Mouse (Mus musculus) thymus, adult 2 months (tissue): ENCODE measurements around the gene Pde4d. TPM values are rescaled to one million over a fixed set of nuclear protein-coding genes. Genes with fewer than 3 reads are reported as not detected.

Experiments used
- DNase-seq: peaks from one replicate; pipeline ENCODE4 v3.0.0; 2021
- H3K27ac ChIP-seq: fragments of 200-500 bp; 2 replicates; pipeline ENCODE4 v1.5.1; 2012; ENCODE audit warnings: low read length, control low read depth; ENCODE audit not compliant: control insufficient read depth, insufficient read depth
- H3K27me3 ChIP-seq: fragments of 200-500 bp; 2 replicates; pipeline ENCODE4 v1.6.1; 2012; ENCODE audit warnings: mild to moderate bottlenecking, low read length, moderate library complexity, mixed read lengths; ENCODE audit not compliant: control insufficient read depth, insufficient read depth
- H3K36me3 ChIP-seq: fragments of 200-500 bp; 2 replicates; pipeline ENCODE4 v1.6.1; 2012; ENCODE audit warnings: mild to moderate bottlenecking, low read length, moderate library complexity; ENCODE audit not compliant: control insufficient read depth, insufficient read depth
- H3K4me1 ChIP-seq: fragments of 200-500 bp; replicated peaks from 2 replicates; pipeline ENCODE4 v1.6.1; 2012; ENCODE audit warnings: low read length; ENCODE audit not compliant: control insufficient read depth, insufficient read depth
- H3K4me3 ChIP-seq: fragments of 200-500 bp; 2 replicates; pipeline ENCODE4 v1.5.1; 2012; ENCODE audit warnings: mild to moderate bottlenecking, low read length, control low read depth, moderate library complexity; ENCODE audit not compliant: control insufficient read depth, insufficient read depth
- CTCF ChIP-seq: fragments of 200-500 bp; IDR thresholded peaks from 2 replicates; pipeline ENCODE4 v1.5.1; 2012; ENCODE audit warnings: mild to moderate bottlenecking, control low read depth, low read length, moderate library complexity, borderline replicate concordance; ENCODE audit not compliant: control insufficient read depth, poor library complexity, insufficient read depth; ENCODE audit errors: extremely low read depth
- POLR2A ChIP-seq: fragments of 200-500 bp; IDR thresholded peaks from 2 replicates; pipeline ENCODE4 v1.6.1; 2012; ENCODE audit warnings: mild to moderate bottlenecking, low read length, control low read depth, moderate library complexity; ENCODE audit not compliant: control insufficient read depth, poor library complexity, insufficient read depth; ENCODE audit errors: extremely low read depth
- WGBS: fragments of 180-500 bp; shearing (Covaris S2); methylation state at CpG from one replicate; pipeline ENCODE4 v1.1.7; 2018; 5-methylcytosine and 5-hydroxymethylcytosine counted together
- polyA plus RNA-seq: library from polyadenylated mRNA; depleted of rRNA; stranded (reverse); fragments of >200 nt; gene quantifications from 2 replicates; pipeline ENCODE4 v1.2.3, GENCODE M21; 2012

Gene Pde4d
- polyA plus RNA-seq, 1 experiment, result 35.2 TPM

DNA sequence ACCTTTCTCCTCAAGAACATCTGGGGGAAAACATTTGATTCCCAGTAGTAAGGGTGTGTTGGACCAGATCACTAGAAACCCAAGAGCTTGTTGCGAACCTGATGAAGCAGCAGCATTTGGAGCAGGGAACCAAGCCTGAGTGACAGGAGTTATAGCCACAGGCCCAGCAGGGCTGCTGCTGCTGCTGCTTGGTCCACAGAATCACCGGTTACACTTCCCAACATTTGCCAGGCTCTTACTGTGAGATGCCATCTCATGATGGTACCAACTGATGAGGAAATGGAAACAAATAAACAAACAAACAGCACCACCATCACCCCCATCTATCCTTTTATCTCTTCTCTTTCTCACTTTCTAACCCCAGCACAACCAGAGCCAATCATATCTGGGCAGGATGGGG is 979.8 kb downstream of the Pde4d start:
- no peak overlapping the region for H3K27ac ChIP-seq
- H3K4me3 ChIP-seq, result no peak overlapping the region
- no peaks in the 10 kb centered on the region for H3K4me1 ChIP-seq
- no peaks in the 10 kb centered on the region for H3K36me3 ChIP-seq
- 98% methylated on average over 2 of the region's 2 CpGs for WGBS
- TF ChIP-seq CTCF (no peak), POLR2A (no peak)
- DNase-seq, result no peak
- no peaks in the 10 kb centered on the region for H3K27me3 ChIP-seq

DNA sequence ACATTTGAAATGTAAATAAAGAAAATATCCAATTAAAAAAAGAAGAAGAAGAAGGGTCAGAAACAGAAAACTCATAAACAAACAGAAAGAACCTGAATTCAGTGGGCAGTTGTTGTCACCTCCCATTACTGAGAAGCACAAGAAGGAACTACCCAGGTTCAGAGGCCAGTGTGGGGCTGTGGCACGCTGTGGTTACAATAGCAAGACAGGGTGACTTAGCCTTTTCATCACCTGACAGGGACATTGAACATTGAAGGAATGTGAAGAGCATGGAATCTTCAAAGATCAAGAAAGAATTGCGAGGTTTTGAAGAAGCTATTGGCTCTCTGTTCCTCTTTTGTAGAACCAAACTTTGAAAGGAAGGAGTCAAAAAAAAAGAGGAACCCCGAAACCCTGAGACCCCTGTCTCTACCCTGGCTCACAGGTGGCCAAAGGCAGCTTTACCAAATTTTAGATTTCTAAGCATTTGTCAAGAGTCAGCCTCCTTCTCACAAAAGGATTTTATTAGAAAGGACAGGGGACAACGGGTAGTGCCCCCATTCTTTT is 987.6 kb downstream of the Pde4d start:
- H3K4me1 ChIP-seq, result peaks cover 2% of the 10 kb centered on the region; the same call in 1 of the 2 replicates
- H3K27me3 ChIP-seq, result no peaks in the 10 kb centered on the region
- 9% methylated on average over 4 of the region's 4 CpGs for WGBS
- no peaks in the 10 kb centered on the region for H3K36me3 ChIP-seq
- DNase-seq, result no peak
- TF ChIP-seq CTCF (no peak), POLR2A (no peak)
- H3K27ac ChIP-seq, result no peak overlapping the region
- H3K4me3 ChIP-seq, result no peak overlapping the region

DNA sequence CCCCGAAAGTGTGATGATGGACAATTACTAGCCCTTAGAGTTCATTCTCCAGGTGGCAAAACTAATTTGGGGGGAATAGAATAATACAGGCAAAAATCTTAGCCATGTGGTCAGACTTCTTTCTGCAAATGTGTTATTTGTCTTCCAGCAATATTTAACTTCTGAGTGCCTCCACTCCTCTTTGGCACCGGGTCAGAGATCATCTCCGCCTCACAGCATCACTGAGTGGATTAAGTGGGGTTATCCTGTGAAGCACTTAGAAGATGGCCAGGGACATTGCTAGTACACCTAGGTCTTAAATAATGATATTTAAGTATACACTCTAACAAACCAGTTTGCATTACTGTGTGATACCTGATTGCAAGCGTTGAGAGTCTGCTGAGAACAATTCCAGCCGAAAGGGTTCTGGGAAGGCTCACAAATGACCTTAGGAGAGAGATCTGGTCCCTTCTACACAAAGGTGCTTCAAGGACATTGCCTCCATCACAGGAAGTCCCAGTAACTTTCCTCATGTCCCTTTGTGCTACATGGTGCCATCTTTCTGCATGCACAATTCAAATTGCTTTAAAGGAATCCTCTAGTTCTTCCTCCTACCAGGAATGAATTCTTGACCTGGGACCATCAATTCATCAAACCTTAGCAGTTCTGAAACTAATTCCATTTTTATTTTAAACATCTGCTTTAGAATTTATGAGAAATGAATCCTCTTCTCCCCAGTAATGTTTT is 989.9 kb downstream of the Pde4d start:
- TF ChIP-seq CTCF, result no peak

DNA sequence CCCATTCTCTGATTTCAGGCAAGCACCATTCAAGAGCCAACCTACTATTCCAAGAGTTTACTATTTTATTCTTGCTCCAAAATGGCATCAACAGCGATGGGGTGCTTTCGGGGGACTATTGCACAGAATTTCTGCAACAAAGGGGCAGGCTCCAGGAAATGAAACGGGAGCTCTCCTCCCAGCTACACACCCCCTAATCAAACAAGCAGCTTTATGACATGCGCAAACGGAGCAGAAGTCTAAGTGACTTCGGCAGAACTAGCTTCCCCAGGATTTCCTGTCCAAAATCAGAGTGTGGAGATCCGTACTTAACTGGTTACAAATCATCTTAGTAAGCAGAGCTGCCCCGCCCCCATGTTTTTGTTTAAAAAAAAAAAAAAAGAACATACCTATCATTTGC is 990.6 kb downstream of the Pde4d start:
- no peak for TF ChIP-seq CTCF
- TF ChIP-seq POLR2A, result no peak
- WGBS, result under 1% methylated on average over 8 of the region's 8 CpGs
- Histone ChIP-seq H3K36me3 (no peaks in the 10 kb centered on the region), H3K4me3 (peak overlapping the region; percentile 20), H3K27me3 (no peaks in the 10 kb centered on the region), H3K27ac (no peak overlapping the region), H3K4me1 (peaks cover 2% of the 10 kb centered on the region; the same call in 1 of the 2 replicates)
- peak; percentile 50 for DNase-seq

More for the DNA sequence above, 989.9 kb downstream of the Pde4d start:
- 92% methylated on average over 5 of the region's 5 CpGs for WGBS
- no peak for DNase-seq
- no peak overlapping the region for H3K27ac ChIP-seq
- peaks cover 2% of the 10 kb centered on the region; the same call in 1 of the 2 replicates for H3K4me1 ChIP-seq
- H3K27me3 ChIP-seq, result no peaks in the 10 kb centered on the region
- no peak overlapping the region for H3K4me3 ChIP-seq
- H3K36me3 ChIP-seq, result no peaks in the 10 kb centered on the region

DNA sequence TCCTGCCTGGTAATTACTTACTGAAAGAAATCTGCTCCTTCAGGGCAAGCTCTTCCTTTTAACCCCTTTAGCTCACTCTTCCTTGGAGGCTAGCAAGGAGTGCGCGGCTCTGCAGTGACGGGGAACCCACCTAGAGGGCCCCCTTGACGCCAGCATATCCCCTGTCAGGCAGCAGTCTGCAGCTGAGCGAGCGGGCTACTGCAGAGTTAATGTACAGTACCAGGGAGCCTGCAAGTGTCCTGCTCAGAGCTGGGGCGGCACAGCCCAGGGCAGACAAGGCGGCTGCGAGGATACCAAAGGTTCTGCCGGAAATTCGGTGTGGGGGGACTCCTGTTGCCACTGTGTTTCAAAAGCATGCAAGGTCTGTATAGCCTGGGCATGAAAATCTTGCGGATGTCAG is 991.1 kb downstream of the Pde4d start:
- under 1% methylated on average over 12 of the region's 12 CpGs for WGBS
- Histone ChIP-seq H3K36me3 (no peaks in the 10 kb centered on the region), H3K4me3 (peak overlapping the region; percentile 44), H3K27ac (no peak overlapping the region), H3K4me1 (peaks cover 2% of the 10 kb centered on the region; the same call in 1 of the 2 replicates), H3K27me3 (no peaks in the 10 kb centered on the region)
- DNase-seq, result peak; percentile 76
- TF ChIP-seq CTCF, result 0 out of 2 replicates have a peak, but pooled peaks have one; percentile 51
- no peak for TF ChIP-seq POLR2A

DNA sequence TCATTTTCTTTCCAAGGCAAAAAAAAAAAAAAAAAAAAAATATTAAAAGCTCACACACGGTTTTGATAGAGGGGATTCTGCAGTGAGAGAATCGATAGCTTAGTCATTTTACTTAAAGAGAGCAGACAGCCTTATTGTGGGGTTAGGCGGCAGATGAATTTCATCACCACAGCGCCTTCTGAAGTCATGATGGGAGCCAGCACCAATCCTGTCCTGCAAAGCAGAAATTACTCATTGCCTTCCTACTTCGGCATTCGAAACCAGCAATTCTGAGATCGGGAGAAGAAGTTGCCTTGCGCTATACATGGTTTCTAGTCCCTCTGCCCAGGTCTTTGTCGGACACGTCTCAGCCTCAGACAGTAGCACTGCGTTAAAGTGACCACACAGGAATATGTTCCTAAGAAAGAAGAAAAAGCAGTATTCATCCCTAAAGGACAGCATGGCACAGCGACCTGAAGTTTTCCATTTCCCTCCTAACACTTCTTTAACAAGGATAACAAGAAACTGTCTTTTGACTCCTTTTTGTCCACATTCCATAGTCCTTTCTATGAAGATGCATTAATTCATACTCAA is 991.7 kb downstream of the Pde4d start:
- Histone ChIP-seq H3K4me1 (peaks cover 2% of the 10 kb centered on the region; the same call in 1 of the 2 replicates), H3K27ac (no peak overlapping the region), H3K36me3 (no peaks in the 10 kb centered on the region), H3K4me3 (no peak overlapping the region), H3K27me3 (no peaks in the 10 kb centered on the region)
- WGBS, result 27% methylated on average over 12 of the region's 12 CpGs
- TF ChIP-seq CTCF, result no peak
- no peak for TF ChIP-seq POLR2A
- no peak for DNase-seq
